Mouse (Mus musculus) right cerebral cortex, postnatal 14 days (tissue): Measurements from ENCODE around the gene Plpp3.

Experiments used
- DNase-seq: peaks from one replicate; pipeline ENCODE4 v3.0.0; 2022

The Plpp3 gene

GRCm38 (mm10) chr4:105190826-105191225, 33.7 kb downstream of the Plpp3 start:
- no peak for DNase-seq

GRCm38 (mm10) chr4:105191550-105191949, 34.4 kb downstream of the Plpp3 start:
- no peak for DNase-seq

GRCm38 (mm10) chr4:105192665-105193064, 35.5 kb downstream of the Plpp3 start:
- DNase-seq: no peak

- DNase-seq: no peak
Observed at GRCm38 (mm10) chr4:105195256-105195655, 38.1 kb downstream of the Plpp3 start.

GRCm38 (mm10) chr4:105196099-105196498, 39.0 kb downstream of the Plpp3 start:
- no peak for DNase-seq

- DNase-seq: no peak
Observed at GRCm38 (mm10) chr4:105196993-105197765, 40.0 kb downstream of the Plpp3 start.

GRCm38 (mm10) chr4:105198696-105199095, 41.5 kb downstream of the Plpp3 start:
- DNase-seq: no peak

GRCm38 (mm10) chr4:105199345-105199744, 42.2 kb downstream of the Plpp3 start:
- no peak for DNase-seq

GRCm38 (mm10) chr4:105200624-105201524, 43.7 kb downstream of the Plpp3 start:
- no peak for DNase-seq

GRCm38 (mm10) chr4:105202439-105202838, 45.3 kb downstream of the Plpp3 start:
- no peak for DNase-seq

- no peak for DNase-seq
Observed at GRCm38 (mm10) chr4:105203303-105203761, 46.2 kb downstream of the Plpp3 start.

GRCm38 (mm10) chr4:105204071-105204470, 46.9 kb downstream of the Plpp3 start:
- DNase-seq: no peak

GRCm38 (mm10) chr4:105205045-105205851, 48.1 kb downstream of the Plpp3 start:
- no peak for DNase-seq

GRCm38 (mm10) chr4:105206102-105206501, 49.0 kb downstream of the Plpp3 start:
- no peak for DNase-seq

GRCm38 (mm10) chr4:105206995-105207394, 49.8 kb downstream of the Plpp3 start:
- no peak for DNase-seq

GRCm38 (mm10) chr4:105207641-105208040, 50.5 kb downstream of the Plpp3 start:
- DNase-seq: no peak

GRCm38 (mm10) chr4:105208977-105209376, 51.8 kb downstream of the Plpp3 start:
- no peak for DNase-seq

GRCm38 (mm10) chr4:105213314-105213713, 56.2 kb downstream of the Plpp3 start:
- no peak for DNase-seq

- no peak for DNase-seq
Observed at GRCm38 (mm10) chr4:105214438-105214837, 57.3 kb downstream of the Plpp3 start.

- DNase-seq: no peak
Observed at GRCm38 (mm10) chr4:105215726-105216410, 58.7 kb downstream of the Plpp3 start.

- no peak for DNase-seq
Observed at GRCm38 (mm10) chr4:105218202-105218601, 61.1 kb downstream of the Plpp3 start.

GRCm38 (mm10) chr4:105219316-105219715, 62.2 kb downstream of the Plpp3 start:
- DNase-seq: no peak
